Mouse (Mus musculus) embryonic facial prominence, embryonic 12.5 days (tissue): ENCODE results near the gene Tent5b. TPM values are rescaled to one million over a fixed set of nuclear protein-coding genes. Genes with fewer than 3 reads are reported as not detected.

ENCODE experiments used
- ATAC-seq: fragments of 200-750 bp; cut with Nextera tagmentation; 2 replicates; pipeline ENCODE4 v1.8.0; 2017; ENCODE audit not compliant: insufficient number of reproducible peaks, insufficient read depth, low FRiP score, low TSS enrichment
- H3K27ac ChIP-seq: fragments of 300-500 bp; sonication (generic); 2 replicates; pipeline ENCODE4 v1.5.1; 2016; ENCODE audit warnings: mild to moderate bottlenecking
- H3K27me3 ChIP-seq: fragments of 300-500 bp; sonication (generic); 2 replicates; pipeline ENCODE4 v1.6.1; 2016; ENCODE audit warnings: mild to moderate bottlenecking, moderate library complexity
- H3K36me3 ChIP-seq: fragments of 300-500 bp; sonication (generic); 2 replicates; pipeline ENCODE4 v1.6.1; 2016; ENCODE audit warnings: mild to moderate bottlenecking
- H3K4me1 ChIP-seq: fragments of 300-500 bp; sonication (generic); 2 replicates; pipeline ENCODE4 v1.6.1; 2016
- H3K4me2 ChIP-seq: fragments of 300-500 bp; sonication (generic); replicated peaks from 2 replicates; pipeline ENCODE4 v1.6.1; 2016; ENCODE audit warnings: mild to moderate bottlenecking, moderate library complexity
- H3K4me3 ChIP-seq: fragments of 300-500 bp; sonication (generic); 2 replicates; pipeline ENCODE4 v1.5.1; 2016; ENCODE audit warnings: mild to moderate bottlenecking
- H3K9ac ChIP-seq: fragments of 300-500 bp; sonication (generic); 2 replicates; pipeline ENCODE4 v1.6.1; 2016; ENCODE audit warnings: mild to moderate bottlenecking, moderate library complexity
- H3K9me3 ChIP-seq: fragments of 300-500 bp; sonication (generic); 2 replicates; pipeline ENCODE4 v1.6.1; 2016; ENCODE audit warnings: mild to moderate bottlenecking, moderate library complexity
- WGBS: fragments of 180-500 bp; shearing (Covaris S2); methylation state at CpG from one replicate; pipeline ENCODE4 v1.1.7; 2016; 5-methylcytosine and 5-hydroxymethylcytosine counted together
- polyA plus RNA-seq: library from polyadenylated mRNA; unstranded; fragments of >200 nt; fragmentation: Nextera tagmentation; extraction: Ambion mirVana; gene quantifications from 2 replicates; pipeline ENCODE4 v1.2.1, GENCODE M21; 2016

Gene Tent5b
- polyA plus RNA-seq, 1 experiment from 2014 or later: 2.1 TPM

- Histone ChIP-seq H3K4me1 (peaks cover 6% of the 10 kb centered on the region; the same call in 1 of the 2 replicates), H3K9ac (no peak overlapping the region), H3K4me2 (no peak overlapping the region), H3K4me3 (no peak overlapping the region), H3K27me3 (peaks cover 1% of the 10 kb centered on the region; the same call in 1 of the 2 replicates), H3K27ac (no peak overlapping the region), H3K36me3 (no peaks in the 10 kb centered on the region), H3K9me3 (peaks cover 3% of the 10 kb centered on the region; the same call in 1 of the 2 replicates)
- ATAC-seq: no peak
- 45% methylated on average over 2 of the region's 2 CpGs for WGBS
These were observed 6.1 kb upstream of the Tent5b start for GRCm38 (mm10) chr4:133473833-133474232.

DNA sequence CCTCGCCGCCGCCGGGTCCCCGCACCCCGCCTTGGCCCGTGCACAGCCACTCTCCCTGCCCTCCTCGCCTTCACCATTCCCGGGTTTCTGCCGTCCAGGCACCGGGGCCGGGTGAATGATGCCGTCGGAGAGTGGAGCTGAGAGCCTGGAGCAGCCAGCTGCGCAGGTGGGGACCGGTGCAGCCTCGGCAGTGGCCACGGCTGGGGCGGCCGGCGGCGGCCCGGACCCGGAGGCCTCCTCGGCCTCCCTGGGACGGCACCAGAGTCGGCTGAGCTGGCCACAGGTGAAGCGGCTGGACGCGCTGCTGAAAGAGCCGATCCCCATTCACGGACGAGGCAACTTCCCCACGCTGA, 229 bp downstream of the Tent5b start:
- H3K27me3 ChIP-seq: peaks cover 33% of the 10 kb centered on the region
- 3% methylated on average over 34 of the region's 34 CpGs for WGBS
- H3K4me3 ChIP-seq: peak overlapping the region; percentile 47
- peak overlapping the region; percentile 71 for H3K4me2 ChIP-seq
- H3K4me1 ChIP-seq: peaks cover 23% of the 10 kb centered on the region
- H3K9ac ChIP-seq: peak overlapping the region; percentile 50
- H3K9me3 ChIP-seq: no peaks in the 10 kb centered on the region
- no peak overlapping the region for H3K27ac ChIP-seq
- no peaks in the 10 kb centered on the region for H3K36me3 ChIP-seq
- ATAC-seq: no peak

DNA sequence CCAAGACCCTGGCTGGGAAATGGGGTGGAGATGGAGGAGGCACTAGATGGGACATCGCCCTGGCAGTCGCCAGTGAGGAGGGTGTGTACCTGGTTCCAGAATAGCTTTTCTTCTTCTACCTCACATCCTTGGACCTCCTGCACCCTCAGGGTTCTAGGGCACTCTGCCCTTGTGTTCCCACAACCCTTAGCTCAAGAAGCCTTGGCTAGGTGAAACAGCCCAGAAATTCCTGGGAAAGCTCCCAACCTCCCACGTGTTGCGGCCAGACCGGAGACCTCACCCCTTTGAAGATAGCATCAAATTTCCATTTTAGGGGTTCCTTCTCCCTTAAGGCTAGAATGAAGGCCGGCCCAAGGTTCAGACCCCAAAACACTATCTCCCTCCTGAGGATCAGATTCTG, 822 bp downstream of the Tent5b start:
- peaks cover 33% of the 10 kb centered on the region for H3K27me3 ChIP-seq
- no peak for ATAC-seq
- no peaks in the 10 kb centered on the region for H3K9me3 ChIP-seq
- 30% methylated on average over 6 of the region's 6 CpGs for WGBS
- peaks cover 23% of the 10 kb centered on the region for H3K4me1 ChIP-seq
- H3K27ac ChIP-seq: no peak overlapping the region
- no peaks in the 10 kb centered on the region for H3K36me3 ChIP-seq
- peak overlapping the region; percentile 71; the same call in 1 of the 2 replicates for H3K4me2 ChIP-seq
- peak overlapping the region; percentile 47; the same call in 1 of the 2 replicates for H3K4me3 ChIP-seq
- 0 out of 2 replicates have a peak overlapping the region, but pooled peaks have one; percentile 50 for H3K9ac ChIP-seq

DNA sequence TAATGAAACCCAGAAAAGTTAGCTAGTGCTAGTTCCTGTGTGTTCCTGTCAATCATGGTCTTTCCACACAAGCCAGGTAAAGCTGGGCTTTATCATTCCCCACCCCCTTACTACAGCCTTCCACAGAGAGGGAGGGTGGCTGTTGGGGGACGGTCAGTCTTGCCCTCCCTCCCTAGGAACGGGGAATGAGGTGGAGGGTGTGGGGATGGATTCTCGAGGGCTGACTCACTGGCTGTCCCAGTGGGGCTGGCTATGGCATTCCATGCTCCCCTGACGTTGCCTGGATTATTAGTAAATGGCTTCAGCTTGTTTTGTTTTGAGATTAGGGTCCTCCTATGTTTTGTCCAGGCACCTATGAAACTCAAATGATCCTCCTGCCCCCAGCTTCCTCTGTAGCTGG, 1.6 kb downstream of the Tent5b start:
- no peaks in the 10 kb centered on the region for H3K36me3 ChIP-seq

DNA sequence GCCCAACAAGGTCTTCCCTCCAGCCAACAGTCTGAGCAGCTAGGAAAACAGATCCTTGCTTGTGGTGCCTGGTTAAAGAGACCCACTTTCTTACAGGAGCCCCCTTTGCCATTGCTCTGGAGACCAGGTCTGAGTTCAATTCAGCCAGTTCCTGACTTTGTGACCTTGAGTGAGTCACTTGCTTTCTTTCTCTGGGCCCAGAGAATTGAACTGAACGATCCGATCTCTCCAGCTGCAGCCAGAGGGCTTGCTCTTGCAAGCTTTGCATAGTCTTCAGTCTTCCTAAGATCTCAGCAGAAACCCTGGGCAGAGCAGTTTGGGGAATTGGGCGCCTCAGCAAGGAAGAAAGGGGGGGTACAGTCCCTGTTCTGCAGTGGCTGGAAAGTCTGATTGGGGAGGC, 2.5 kb downstream of the Tent5b start:
- Histone ChIP-seq H3K27me3 (peaks cover 33% of the 10 kb centered on the region), H3K4me2 (no peak overlapping the region), H3K9me3 (no peaks in the 10 kb centered on the region), H3K27ac (no peak overlapping the region), H3K36me3 (no peaks in the 10 kb centered on the region), H3K4me1 (peaks cover 23% of the 10 kb centered on the region), H3K4me3 (no peak overlapping the region), H3K9ac (no peak overlapping the region)
- ATAC-seq: no peak
- WGBS: 84% methylated on average over 3 of the region's 3 CpGs

More for the DNA sequence above, 1.6 kb downstream of the Tent5b start:
- no peak overlapping the region for H3K4me3 ChIP-seq
- WGBS: 27% methylated on average over 4 of the region's 4 CpGs
- peaks cover 33% of the 10 kb centered on the region for H3K27me3 ChIP-seq
- no peak overlapping the region for H3K27ac ChIP-seq
- H3K4me2 ChIP-seq: no peak overlapping the region
- peaks cover 23% of the 10 kb centered on the region for H3K4me1 ChIP-seq
- H3K9ac ChIP-seq: no peak overlapping the region
- ATAC-seq: no peak
- no peaks in the 10 kb centered on the region for H3K9me3 ChIP-seq

- Histone ChIP-seq H3K4me3 (no peak overlapping the region), H3K27ac (no peak overlapping the region), H3K36me3 (no peaks in the 10 kb centered on the region), H3K4me1 (peaks cover 24% of the 10 kb centered on the region), H3K9me3 (no peaks in the 10 kb centered on the region), H3K4me2 (peak overlapping the region; percentile 35), H3K27me3 (peaks cover 30% of the 10 kb centered on the region), H3K9ac (0 out of 2 replicates have a peak overlapping the region, but pooled peaks have one; percentile 7)
- 10% methylated on average over 22 of the region's 22 CpGs for WGBS
- no peak for ATAC-seq
These were observed 4.5 kb downstream of the Tent5b start for GRCm38 (mm10) chr4:133484266-133485025.

- Histone ChIP-seq H3K36me3 (no peaks in the 10 kb centered on the region), H3K4me1 (peaks cover 19% of the 10 kb centered on the region), H3K9ac (no peak overlapping the region), H3K9me3 (no peaks in the 10 kb centered on the region), H3K27me3 (peaks cover 21% of the 10 kb centered on the region), H3K4me3 (no peak overlapping the region), H3K4me2 (no peak overlapping the region), H3K27ac (no peak overlapping the region)
- ATAC-seq: no peak
- WGBS: 88% methylated on average over 28 of the region's 28 CpGs
These were observed 5.9 kb downstream of the Tent5b start for GRCm38 (mm10) chr4:133485691-133486425.

GRCm38 (mm10) chr4:133486673-133487357, 6.9 kb downstream of the Tent5b start:
- H3K27me3 ChIP-seq: peaks cover 12% of the 10 kb centered on the region
- no peak overlapping the region for H3K4me2 ChIP-seq
- H3K4me3 ChIP-seq: no peak overlapping the region
- 91% methylated on average over 26 of the region's 26 CpGs for WGBS
- peaks cover 20% of the 10 kb centered on the region for H3K4me1 ChIP-seq
- H3K27ac ChIP-seq: no peak overlapping the region
- H3K9ac ChIP-seq: no peak overlapping the region
- no peaks in the 10 kb centered on the region for H3K36me3 ChIP-seq
- no peaks in the 10 kb centered on the region for H3K9me3 ChIP-seq
- no peak for ATAC-seq

- peaks cover 22% of the 10 kb centered on the region for H3K4me1 ChIP-seq
- ATAC-seq: no peak
These were observed 8.9 kb downstream of the Tent5b start for GRCm38 (mm10) chr4:133488619-133489392.

DNA sequence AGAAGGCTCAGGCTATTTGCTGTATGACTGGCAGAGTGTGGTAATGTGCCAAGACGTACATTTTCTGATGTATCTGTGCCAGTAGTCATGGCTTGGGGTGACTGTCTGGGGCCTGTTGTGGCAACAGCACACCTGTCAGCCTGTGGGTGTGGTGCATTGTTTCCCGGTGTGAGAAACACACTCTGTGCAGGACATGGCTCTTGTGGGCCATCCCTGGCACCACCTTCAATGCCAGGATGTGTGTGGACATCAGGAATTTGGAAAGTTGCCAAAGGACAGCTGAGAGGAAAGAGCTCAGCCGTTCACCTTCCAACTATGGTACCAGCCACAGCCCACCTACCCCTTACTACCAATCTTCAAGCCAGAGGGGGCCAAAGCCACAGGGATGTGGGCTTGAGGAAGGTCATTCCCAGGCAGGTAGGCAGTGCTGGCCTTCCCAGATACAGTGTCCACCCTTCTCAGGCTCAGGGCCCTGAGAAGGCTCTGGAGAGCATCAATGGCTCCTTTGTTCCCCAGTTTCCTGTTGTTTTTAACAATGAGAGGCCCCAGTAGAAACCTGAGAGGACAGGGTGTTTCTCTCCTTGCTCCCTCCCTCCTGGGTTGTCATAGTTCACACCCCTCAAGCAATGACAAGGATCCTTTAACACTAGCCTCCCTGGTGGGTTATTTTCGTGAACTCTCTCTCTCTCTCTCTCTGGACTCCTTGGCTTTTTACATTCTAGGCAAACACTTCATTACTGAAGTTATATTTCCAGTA, 9.7 kb downstream of the Tent5b start:
- Histone ChIP-seq H3K36me3 (no peaks in the 10 kb centered on the region), H3K27ac (0 out of 2 replicates have a peak overlapping the region, but pooled peaks have one; percentile 41), H3K4me3 (no peak overlapping the region), H3K9me3 (no peaks in the 10 kb centered on the region), H3K4me1 (peaks cover 14% of the 10 kb centered on the region), H3K9ac (no peak overlapping the region), H3K4me2 (no peak overlapping the region), H3K27me3 (peaks cover 12% of the 10 kb centered on the region)
- ATAC-seq: no peak
- 45% methylated on average over 4 of the region's 4 CpGs for WGBS

More at GRCm38 (mm10) chr4:133488619-133489392, 8.9 kb downstream of the Tent5b start:
- no peaks in the 10 kb centered on the region for H3K9me3 ChIP-seq
- H3K36me3 ChIP-seq: no peaks in the 10 kb centered on the region
- H3K27ac ChIP-seq: no peak overlapping the region
- peaks cover 6% of the 10 kb centered on the region for H3K27me3 ChIP-seq
- H3K9ac ChIP-seq: no peak overlapping the region
- no peak overlapping the region for H3K4me2 ChIP-seq
- H3K4me3 ChIP-seq: no peak overlapping the region
- WGBS: 75% methylated on average over 20 of the region's 20 CpGs
